Mouse (Mus musculus): Measurements from ENCODE around the gene Gm15517.
A peak's percentile ranks its signal among the peaks of the same experiment; 100 is the strongest.

The Gm15517 gene

DNA sequence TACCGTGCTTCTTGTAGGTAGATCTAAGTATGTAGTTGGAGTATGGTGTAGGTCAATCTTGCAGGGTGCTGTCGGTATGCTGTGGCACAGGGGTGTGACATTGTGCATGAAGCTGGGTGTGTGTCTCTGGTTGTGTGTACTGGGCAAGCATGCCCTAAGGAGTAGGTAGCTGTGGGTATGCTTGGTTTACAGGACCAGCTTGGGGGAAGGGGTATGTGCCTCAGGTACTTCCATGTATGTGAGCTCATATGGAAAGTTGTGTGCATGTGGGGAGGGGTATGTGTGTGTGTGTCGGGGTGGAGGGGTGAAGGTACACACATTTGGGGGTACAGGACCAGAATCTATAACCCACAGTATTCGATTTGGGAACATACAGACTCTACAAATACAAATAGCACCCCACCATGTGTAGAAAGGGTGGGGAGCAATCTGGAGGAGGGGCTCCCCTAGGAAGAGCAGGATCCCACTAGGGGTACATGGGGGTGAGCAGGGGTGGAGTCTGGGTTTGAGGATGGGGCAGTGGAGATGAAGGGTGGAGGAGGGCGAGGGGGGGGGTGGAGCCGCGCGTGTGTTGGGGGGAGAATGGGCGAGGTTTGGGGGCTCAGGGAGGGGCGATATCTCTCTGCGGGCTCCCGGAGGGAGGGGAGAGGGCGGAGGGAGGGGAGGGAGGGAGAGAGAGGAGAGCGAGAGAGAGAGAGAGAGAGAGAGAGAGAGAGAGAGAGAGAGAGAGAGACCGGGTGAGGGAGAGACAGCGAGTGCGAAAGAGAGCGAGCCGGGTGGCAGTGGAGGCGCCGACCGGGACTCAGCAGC lies 48.4 kb downstream of the Gm15517 start, which contains the start of gene Shank1:
TSS of gene Shank1 (plus strand) at position 779 of the 810 bp plus-strand sequence.
- DNase-seq (ENCODE audit: low spot score), result peak; percentile 26

DNA sequence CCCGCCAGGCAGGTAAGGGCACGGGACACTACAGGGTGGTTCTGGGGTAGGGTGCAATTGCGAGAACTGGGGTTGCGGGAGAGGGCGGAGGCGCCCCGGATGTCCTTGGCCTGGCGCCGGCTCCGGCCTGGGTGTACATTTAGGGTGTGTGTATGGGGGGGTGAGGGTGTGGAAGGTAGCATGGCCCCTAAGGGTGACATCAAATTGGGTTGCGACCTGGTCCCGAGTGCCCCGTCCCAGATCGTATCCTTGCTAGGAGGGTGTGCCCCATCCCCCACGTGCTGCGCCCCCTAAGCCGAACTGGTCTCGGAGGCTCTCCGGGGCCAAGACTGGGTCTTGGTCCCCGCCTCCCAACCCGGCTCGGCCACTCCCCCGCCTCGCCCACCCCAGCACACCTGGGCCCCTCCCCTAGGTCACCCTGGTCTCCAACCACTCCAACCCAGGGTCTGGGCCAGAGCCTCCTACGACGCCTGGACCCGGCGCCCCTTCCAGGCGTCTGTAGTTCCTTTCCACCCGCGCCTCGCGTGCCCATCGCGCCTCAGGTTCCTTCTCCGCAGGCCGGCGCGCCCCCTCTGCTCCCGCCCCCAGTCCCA lies 49.1 kb downstream of the Gm15517 start:
- peak; percentile 37 for DNase-seq (ENCODE audit: low spot score)

- peak; percentile 65 for DNase-seq (ENCODE audit: low spot score)
Observed at GRCm38 (mm10) chr7:44310878-44311712, 49.8 kb downstream of the Gm15517 start.

Measured in embryo, embryonic 10.5 days (tissue).